Mouse (Mus musculus) hindlimb bud, embryonic 11.5 days (tissue): ENCODE results near the gene Nkapl.
"Not testable (repeated sequence)": the region's sequence is repeated elsewhere in the genome, so short reads cannot be mapped to it uniquely, and the experiment has no call there.

Source experiments
- DNase-seq: peaks from one replicate; pipeline ENCODE4 v3.0.0-alpha.2; 2012; ENCODE audit warnings: low read depth, low spot score; ENCODE audit errors: extremely low spot score

The Nkapl gene

DNA sequence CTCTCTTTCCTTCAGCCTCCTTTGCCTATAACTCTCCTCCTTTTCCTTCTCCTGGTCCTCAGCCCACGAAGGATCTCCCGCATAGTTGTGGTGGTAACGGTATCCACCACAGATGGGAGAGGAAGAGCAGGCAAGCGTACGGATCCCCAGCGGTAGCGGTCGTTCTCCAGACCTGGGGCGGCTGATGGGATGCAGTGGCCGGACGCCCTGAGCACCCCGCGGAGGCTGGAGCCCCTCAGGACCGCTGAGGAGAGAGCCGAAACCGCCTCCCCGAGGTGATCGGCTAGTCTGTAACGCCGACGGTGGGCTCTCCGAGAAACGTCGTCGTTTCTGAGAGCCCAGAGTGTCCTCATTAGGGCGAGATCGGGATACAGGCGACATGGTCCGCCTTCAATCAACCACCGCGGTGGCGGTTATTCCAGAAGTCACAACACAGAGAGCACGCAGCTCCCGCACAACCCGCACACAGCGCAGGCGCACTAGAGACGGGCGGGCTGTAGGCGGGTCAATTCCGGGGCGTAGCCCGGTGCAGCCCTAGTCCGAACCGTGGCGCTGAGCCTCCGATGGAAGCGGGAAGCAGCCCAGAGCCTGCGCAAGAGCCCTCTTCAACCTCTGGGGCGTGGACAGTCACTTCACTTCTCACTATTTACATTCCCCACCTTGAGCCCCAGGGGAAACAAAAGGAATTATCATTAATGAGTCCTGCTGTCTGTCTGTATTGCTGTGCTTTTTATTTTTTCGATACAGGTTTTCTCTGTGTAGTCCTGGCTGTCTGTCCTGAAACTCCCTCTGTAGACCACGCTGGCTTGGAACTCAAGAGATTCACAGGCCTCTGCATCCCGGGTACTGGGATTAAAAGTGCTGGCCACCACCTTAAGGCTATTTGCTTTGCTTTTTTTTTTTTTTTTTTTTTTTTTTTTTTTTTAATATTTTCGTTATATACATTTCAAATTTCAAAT, at the start of gene Nkapl:
Gene Nkapl, minus strand, starts transcription at position 449 of the 959 bp plus-strand sequence.
- DNase-seq = no peak

DNA sequence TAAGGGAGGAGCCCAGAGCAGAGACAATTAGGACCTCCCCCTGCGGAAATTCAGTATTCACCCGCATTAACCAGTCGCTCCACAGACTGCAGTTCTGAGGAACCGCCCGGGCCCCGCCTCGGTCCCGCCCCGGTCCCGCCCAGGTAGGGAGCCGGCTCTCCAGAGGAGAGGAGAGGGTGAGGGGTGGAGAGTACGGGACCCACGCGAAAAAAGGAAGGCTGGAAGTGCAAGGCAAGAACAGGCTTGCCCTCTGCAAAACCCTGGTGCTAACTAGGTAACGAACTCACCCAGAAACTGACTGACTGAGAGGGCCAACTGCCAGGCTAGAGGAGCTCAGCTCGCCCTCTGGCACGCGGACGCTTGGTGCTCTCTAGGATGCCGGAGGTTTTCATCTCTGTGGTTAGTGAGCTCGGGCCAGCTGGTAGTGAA, 37.9 kb upstream of the Nkapl start:
- DNase-seq = peak; percentile 44

DNA sequence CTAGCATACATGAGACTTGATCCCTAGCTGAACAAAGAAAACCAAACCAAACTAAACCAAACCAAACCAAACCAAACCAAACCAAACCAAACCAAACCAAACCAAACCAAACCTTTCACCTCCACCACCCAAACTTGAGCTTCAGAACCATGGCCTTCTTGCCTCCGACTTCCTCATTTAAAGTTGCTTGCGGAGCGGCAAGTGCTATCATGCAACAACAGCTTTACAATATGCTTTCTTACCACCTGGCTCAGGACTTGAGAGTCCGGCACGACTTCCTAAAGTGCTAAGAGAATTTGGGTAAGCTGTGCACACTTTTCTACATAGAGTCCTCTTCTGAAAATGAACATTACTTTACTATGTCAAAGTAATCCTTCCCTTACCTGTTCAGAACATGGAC, 34.0 kb upstream of the Nkapl start:
- no peak for DNase-seq

DNA sequence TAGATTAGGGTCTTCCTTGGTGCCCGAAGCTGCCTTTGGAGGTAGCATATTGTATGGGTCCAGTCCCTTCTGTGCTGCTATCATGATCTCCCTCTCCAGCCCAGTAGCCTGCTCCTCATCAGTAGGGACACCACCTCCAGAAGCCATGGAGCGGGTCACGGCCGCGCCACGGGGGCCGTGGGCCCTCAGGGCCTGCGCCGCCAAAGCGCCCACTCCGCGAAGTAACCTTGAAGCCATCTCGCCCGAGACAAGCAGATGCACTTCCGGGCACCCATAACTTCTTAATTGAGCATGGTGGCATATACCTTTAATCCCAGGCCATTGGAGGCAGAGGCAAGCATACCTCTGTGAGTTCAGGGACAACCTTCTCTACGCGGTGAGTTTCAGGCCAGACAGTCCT, 32.9 kb upstream of the Nkapl start, which contains the start of gene Gm11273:
Gene Gm11273, minus strand, starts transcription at position 237 of the 400 bp plus-strand sequence.
- not testable (repeated sequence) for DNase-seq

DNA sequence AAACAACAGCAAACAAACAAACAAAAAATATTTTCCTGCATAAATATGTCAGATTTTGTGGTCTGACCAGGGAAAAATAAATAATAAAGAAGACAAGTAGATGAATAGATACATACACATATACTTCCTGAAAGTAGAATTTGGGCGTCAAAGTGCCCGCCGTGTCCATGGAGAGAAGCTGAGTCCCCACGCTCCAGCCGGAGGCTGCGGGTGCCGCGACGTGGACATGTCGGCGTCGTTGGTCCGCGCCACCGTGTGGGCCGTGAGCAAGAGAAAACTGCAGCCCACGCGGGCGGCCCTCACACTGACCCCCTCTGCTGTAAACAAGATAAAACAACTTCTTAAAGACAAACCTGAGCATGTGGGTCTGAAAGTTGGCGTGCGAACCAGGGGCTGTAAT, 26.8 kb upstream of the Nkapl start, which contains the start of gene AK157302:
Gene AK157302, plus strand, starts transcription at position 144 of the 400 bp plus-strand sequence.
- no peak for DNase-seq

DNA sequence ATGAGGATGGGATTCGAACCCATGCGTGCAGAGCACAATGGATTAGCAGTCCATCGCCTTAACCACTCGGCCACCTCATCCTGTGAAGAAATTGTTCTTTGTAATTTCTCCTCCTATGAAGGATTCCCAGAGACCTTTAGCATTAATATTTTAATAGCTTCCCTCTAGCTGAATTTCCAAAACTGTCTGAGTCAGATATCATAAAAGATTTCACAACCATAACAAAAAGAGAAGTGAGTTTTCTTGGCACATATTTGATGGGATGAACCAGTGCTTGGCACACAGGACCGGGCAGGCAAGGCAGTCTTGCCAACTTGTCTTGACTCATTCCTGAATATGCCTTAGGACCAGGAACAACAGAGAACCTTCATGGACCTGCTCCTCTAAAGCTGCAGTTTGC, 24.5 kb upstream of the Nkapl start:
- no peak for DNase-seq

DNA sequence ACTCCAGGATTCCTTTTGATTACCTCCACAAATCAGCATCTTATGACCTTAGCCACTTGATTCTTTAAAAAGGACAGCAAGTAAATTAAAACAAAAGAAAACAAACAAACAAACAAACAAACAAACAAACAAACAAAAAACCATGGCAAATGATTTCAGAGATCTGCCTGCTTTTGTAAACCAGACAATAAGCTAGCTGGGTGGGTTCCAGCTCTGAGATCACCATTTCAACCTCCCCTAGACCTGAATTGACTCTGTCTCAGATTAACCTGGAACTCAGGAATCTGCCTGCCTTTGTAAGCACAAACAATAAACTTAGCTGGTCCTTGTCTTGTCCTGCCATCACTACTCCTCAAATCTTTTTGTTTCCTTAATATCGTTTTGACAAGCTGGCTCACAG, 18.6 kb upstream of the Nkapl start:
- no peak for DNase-seq

DNA sequence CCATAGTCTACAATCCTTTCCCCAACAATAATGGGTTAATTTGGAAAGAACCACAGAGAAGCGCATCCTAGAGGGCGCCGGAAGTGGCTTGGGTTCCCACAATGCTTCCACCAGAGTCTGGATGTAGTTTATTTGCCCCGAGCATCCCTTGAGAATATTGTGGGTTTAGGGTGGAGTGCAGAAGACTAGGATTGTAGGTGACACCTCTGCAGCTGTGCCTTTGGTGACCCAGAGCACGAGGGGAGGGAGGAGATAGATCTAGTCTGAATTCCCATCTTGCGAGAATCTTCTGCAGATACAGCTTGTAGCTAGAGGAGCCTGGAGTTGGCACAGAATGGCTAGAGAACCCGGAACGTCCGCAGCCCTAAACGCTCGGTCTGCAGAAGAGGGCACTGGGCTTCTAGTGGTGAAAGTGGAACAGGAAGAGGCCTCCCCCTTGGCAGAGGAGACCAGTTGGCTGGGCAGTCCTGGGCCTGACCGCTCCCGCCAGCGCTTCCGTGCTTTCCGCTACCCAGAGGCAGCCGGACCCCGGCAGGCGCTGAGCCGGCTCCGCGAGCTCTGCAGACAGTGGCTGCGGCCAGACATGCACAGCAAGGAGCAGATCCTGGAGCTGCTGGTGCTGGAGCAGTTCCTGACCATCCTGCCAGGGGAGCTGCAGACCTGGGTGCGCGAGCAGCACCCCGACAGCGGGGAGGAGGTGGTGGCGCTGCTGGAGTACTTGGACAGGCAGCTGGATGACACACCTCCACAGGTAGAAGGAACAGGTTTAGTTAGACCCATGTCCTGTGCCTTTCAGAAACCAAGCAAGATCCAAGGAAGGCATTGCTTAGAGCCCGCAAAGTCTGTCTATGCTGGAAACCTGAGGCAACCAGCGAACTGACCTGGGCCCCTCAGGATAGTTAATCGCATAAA, 10.7 kb upstream of the Nkapl start, which contains the start of the genes Zkscan4 and Gm10065:
Gene Zkscan4, plus strand, starts transcription at position 149 of the 912 bp plus-strand sequence.
Gene Gm10065, minus strand, starts transcription at position 683 of the 912 bp plus-strand sequence.
- DNase-seq = peak; percentile 12

DNA sequence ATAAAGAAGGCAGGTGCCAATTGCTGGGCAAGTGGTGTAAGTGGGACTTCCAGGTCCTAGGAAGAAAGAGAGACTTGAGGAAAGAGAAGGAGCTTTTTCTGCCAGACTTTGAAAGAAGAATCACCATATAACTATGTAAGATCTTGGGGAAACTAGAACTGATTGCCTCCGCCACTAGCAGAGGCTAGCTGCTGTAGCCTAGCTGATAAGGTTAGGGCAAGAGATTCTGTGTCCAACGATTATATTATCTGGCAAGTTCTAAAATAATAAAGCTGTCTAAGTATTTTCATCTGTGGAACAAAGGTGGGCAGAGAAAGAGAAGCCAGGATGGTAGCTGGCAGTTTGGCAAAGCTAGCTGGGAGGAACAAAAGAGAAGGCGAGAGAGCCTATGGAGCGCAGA, 4.1 kb upstream of the Nkapl start:
- no peak for DNase-seq

DNA sequence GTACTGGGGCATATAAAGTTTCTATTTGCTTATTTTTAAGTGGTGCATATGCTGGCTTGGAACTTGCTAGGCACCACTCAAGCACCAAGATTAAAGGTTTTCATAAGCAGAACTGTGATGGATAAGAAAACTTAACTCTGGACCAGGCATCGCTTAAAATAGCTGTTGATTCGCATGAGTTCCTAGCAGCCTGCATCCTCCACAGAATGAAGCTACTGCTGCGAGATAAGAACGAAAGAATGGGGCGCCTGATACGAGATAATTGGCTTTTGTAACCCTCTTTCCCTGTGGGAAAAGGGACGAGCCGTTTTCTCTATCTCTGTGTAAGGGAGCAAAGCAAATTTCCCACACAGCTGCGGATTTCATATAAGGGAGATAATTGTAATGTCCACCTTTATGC, 788 bp upstream of the Nkapl start:
- DNase-seq = no peak

DNA sequence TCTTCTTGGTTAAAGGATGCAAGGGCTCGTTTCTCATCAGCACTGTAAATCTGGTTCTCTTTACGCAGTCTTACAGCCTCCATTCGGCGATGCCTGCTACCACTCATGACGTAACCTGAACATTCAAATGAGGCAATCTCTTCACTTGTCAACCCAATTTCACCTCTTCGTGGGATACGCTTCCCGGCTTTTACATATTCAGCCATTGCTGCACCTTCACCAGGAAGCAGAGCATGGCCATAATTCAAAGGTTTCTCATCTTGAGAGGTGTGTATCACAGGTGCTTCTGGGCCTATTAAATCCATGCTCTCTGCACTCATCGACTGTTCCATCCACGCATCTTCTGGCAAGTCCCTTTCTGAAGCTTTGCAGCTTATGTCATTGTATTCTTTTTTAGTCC, 973 bp downstream of the Nkapl start:
- DNase-seq = no peak

DNA sequence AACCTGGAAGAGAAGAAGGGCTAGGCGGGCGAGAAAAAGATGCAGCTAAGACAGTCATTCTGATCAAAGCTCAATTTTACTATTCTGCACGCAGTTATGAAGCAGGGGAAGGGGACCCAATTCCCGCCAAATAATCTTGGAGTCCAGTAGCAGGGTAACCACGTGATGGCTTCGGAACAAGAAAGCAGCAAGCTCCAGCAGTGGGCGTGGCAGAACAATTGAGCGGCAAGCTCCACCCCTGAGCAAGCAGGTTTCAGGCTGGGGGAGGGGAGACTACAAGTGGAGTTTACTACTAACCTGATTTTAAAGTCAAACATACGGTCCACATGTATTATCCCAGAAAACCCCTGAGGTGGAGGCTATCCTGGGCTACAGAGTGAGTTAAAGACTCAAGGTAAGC, 5.8 kb downstream of the Nkapl start:
- not testable (repeated sequence) for DNase-seq

DNA sequence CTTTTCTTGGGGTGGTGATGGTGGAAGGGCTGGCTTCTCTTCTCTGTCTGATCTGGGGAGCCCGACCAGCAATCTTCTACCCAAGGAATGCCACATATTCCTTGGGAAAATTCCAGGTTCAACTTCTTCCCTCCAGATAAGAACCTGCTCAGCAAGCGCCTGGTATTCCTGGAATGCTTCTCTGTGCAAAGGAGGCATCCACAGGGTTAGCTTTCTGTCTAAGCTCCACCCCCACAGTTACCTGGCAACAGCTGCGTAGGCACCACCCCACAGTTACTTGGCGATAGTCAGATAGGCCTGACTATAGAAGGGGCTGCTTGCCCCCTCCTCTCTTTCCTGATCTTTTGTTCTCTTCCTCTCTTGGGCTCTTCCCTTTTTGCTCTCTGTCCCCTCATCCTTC, 12.0 kb downstream of the Nkapl start:
- no peak for DNase-seq

DNA sequence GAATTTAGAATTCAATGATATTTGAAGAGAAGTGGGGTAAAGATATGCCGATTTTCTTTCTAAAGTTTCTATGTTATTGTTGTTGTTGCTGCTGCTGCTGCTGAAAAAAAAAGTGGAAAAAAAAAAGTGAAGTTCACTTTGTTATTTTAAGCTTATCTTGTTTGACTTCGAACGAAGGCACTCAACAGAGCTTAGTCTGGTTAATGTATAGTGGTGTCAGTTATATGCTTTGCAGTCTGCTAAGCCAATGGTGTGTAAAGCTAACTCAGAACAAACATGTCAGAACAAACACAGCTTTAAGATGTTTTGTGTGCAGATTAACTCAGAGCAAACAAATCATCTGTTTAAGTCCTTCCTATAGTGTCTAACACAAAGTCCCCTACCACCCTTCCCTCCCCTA, 14.2 kb downstream of the Nkapl start:
- DNase-seq = no peak

DNA sequence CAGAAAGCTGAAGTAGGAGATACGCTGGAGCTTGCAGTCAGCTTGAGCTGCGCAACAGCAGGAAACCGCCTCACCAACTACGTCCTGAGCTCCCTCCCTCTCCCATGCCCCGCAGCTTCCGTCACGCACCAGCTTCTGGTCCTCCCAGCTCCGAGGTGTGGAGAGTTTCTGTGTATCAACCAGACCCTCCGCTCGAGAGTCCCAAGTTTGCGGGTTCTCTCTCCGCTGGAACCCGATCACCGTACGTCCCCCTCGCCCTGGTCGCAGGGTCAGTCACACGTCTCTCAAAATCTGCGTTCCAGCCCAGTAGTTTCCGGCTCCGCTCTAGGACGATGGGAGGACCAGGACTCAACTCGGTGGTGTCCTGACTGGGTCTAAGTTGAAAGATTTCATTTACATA, 14.9 kb downstream of the Nkapl start, which contains the start of gene Zscan26:
Gene Zscan26, minus strand, starts transcription at position 282 of the 400 bp plus-strand sequence.
- peak; percentile 83 for DNase-seq

DNA sequence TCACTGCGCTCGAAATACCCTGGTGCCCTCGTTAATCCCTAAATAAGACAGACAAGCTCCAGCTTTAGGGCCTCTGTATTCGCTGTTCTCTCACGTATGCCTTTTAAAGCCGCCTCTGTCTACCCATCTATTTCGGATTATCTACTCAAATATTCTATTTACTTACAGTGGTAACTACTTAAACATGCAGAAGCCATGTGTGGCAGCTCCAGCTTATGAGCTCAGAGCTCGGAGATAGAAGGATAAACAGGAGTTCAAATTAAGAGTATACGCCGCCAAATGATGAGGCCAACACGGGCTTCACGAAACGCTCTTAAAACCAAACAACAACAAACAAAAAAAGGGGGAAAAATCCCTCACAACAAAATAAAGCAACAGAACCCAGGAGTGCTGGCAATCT, 15.3 kb downstream of the Nkapl start:
- no peak for DNase-seq

DNA sequence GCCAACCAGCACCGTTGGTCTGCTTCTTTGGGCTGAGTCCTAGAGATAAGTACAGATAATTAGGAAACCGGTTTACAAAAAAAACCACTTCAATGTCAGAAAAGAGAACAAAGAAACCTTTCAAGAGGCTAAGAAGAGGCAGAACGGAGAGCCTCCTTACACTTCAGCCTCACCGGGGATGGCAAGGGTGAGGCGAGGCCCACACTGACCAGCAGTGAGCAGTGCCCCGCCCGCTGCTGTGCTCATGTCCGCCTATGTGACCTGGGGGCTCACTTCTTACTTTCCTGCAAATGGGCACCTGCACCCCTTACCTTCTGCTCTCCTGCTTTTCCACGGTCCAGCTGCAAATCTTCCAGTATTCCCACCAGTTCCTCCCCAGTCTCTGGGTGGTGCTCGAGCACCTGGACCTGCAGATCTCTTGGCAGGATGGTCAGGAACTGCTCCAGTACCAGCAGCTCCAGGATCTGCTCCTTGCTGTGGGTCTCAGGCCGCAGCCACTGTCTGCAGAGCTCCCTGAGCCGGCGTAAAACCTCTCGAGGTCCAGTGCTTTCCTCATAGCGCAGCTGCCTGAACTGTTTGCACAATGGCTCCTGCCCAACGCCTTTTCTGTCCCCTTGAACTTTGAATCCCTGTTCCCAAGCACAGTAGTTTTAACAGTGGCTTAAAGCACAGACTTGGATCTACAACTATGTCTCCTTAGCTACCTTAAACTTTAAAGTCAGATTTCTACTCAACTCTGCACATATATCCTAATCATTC, 20.3 kb downstream of the Nkapl start:
- no peak for DNase-seq

DNA sequence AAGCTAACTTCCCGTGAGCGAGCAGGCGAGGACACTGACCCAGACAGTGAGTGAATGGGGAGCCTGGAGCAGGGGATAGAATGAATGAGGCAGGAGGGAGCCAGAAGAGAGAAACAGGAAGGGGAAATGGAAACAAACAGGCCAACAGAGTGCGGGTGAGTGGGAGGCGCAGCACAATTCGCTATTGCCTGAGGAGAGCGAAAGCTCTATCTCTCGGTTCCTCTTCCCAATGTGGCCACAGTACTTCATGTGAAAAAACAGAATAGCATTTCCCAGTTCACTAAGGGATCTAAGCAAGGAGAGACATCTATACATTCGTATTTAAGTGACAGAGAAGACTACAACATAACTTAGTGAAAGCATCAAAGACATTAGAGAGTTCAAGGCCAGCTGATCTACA, 21.5 kb downstream of the Nkapl start:
- no peak for DNase-seq

DNA sequence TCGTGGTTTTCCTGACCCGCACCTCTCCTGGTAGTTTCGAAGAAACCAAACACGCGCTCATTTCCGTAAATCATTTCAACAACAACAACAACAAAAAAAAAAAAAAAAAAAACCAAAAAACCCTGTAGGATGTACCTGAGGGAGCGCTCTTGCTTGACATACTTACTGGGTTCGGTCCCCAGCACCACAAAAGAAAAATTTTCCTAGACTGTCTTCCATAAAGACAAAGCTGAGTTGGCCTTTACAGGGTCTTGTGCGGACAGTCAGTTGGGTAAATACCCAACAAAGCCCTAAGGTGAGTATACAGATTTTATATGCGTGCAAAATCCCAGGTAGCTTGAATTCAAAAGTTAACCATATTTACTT, 27.1 kb downstream of the Nkapl start:
- DNase-seq = no peak

DNA sequence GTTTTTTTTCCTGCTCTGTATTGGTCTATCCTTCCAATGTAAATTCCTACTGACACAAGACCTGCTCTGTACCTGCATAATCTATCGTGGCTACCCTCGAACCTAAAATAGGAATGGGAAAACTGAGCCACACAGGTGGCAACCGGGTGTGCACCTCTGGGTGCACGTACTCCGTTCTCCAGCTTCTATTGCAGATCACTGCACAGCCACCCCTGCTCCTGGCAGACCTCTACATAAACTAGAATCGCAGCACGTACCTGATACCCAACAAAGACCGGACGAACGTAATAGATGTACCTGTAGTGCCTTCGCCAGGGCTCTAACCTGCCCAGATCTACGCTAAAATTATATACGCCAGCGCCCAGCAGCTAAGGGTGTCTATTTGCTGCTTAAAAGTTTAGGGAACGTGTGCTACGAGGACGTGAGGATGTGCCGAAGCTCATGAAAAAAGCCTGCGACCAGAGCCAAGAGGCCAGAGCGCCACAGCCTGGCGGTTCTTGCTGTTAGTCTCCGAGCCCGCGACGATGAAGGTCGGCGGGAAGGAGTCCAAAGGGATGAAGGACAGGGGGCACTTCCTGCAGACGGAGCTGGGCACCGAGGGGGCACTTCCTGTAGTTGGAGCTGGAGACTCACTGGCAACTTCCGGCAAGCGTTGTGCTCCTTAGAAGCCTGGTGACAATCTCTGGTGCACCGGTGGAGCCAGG, 27.7 kb downstream of the Nkapl start, which contains the start of gene Pgbd1:
Gene Pgbd1, minus strand, starts transcription at position 556 of the 704 bp plus-strand sequence.
- peak; percentile 50 for DNase-seq
